Mouse (Mus musculus) stomach, embryonic 14.5 days (tissue): ENCODE data around the gene Cebpz. TPM values are rescaled to one million over a fixed set of nuclear protein-coding genes. Genes with fewer than 3 reads are reported as not detected.

Experiments
- ATAC-seq: fragments of 200-750 bp; cut with Nextera tagmentation; 2 replicates; pipeline ENCODE4 v1.8.0; 2017; ENCODE audit warnings: low read depth, moderate TSS enrichment; ENCODE audit not compliant: insufficient number of reproducible peaks, insufficient read depth, low FRiP score
- H3K27ac ChIP-seq: fragments of 300-500 bp; sonication (generic); 2 replicates; pipeline ENCODE4 v1.5.1; 2014; ENCODE audit warnings: mild to moderate bottlenecking, low read length, moderate library complexity, mixed read lengths
- H3K27me3 ChIP-seq: fragments of 300-500 bp; sonication (generic); 2 replicates; pipeline ENCODE4 v1.6.1; 2014; ENCODE audit warnings: low read length, control low read depth, mixed read lengths; ENCODE audit not compliant: control insufficient read depth, insufficient read depth
- H3K36me3 ChIP-seq: fragments of 300-500 bp; sonication (generic); 2 replicates; pipeline ENCODE4 v1.6.1; 2014; ENCODE audit warnings: mild to moderate bottlenecking, control low read depth, low read length, moderate library complexity, mixed read lengths; ENCODE audit not compliant: control insufficient read depth, insufficient read depth
- H3K4me1 ChIP-seq: fragments of 300-500 bp; sonication (generic); 2 replicates; pipeline ENCODE4 v1.6.1; 2014; ENCODE audit warnings: low read length, control low read depth, mixed read lengths; ENCODE audit not compliant: control insufficient read depth, insufficient read depth
- H3K4me2 ChIP-seq: fragments of 300-500 bp; sonication (generic); replicated peaks from 2 replicates; pipeline ENCODE4 v1.6.1; 2014; ENCODE audit warnings: low read depth, low read length, control low read depth
- H3K4me3 ChIP-seq: fragments of 300-500 bp; sonication (generic); 2 replicates; pipeline ENCODE4 v1.5.1; 2014; ENCODE audit warnings: low read depth, low read length, control low read depth
- H3K9ac ChIP-seq: fragments of 300-500 bp; sonication (generic); replicated peaks from 2 replicates; pipeline ENCODE4 v1.6.1; 2014; ENCODE audit warnings: low read depth, mild to moderate bottlenecking, control low read depth, low read length, moderate library complexity, mixed read lengths
- H3K9me3 ChIP-seq: fragments of 300-500 bp; sonication (generic); 2 replicates; pipeline ENCODE4 v1.6.1; 2016; ENCODE audit warnings: low read depth, low read length, control low read depth; ENCODE audit not compliant: control insufficient read depth
- WGBS: fragments of 180-500 bp; shearing (Covaris S2); extraction: QIAGEN DNeasy Blood & Tissue Kit; methylation state at CpG from one replicate; pipeline ENCODE4 v1.1.7; 2014; 5-methylcytosine and 5-hydroxymethylcytosine counted together
- polyA plus RNA-seq: library from polyadenylated mRNA; unstranded; fragments of >200 nt; fragmentation: Nextera tagmentation; extraction: Ambion mirVana; gene quantifications from 2 replicates; pipeline ENCODE4 v1.2.1, GENCODE M21; 2014

The Cebpz gene
- polyA plus RNA-seq, 1 experiment from 2014 or later: 61.0 TPM

DNA sequence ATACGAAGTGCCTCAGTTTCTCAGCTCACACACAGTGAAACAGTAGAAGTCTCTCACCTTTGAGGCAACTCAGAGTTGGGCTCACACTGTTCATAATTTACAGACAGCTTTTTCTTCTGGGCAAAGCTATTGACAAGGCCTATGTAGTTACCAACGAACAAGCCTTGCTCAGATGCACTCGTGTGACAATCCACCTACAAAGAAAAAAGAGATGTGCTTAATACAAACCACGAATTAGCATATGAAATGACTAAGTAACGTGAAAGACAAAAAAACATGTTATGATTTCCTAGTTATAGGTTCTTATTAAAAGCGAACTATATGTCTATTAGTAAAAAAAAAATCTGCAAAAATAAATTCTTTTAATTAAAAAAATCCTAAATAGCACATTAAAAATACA lies 63.0 kb downstream of the Cebpz start:
- Histone ChIP-seq H3K4me3 (no peak overlapping the region), H3K4me2 (no peak overlapping the region), H3K9me3 (no peaks in the 10 kb centered on the region), H3K27me3 (no peaks in the 10 kb centered on the region), H3K36me3 (peaks cover 16% of the 10 kb centered on the region; the same call in 1 of the 2 replicates), H3K27ac (no peak overlapping the region), H3K4me1 (no peaks in the 10 kb centered on the region), H3K9ac (no peak overlapping the region)
- no peak for ATAC-seq
- WGBS: 93% methylated on average over 6 of the region's 6 CpGs

Other genes with a start within 250 kb of the Cebpz start
- gene Strn, start 199.9 kb downstream of the Cebpz start, polyA plus RNA-seq: 7.6 and 8.8 TPM in 2 replicates
- 12.5 and 15.0 TPM in 2 replicates for gene Heatr5b, start 101.7 kb downstream of the Cebpz start, polyA plus RNA-seq
- 36.8 and 44.3 TPM in 2 replicates for gene Gpatch11, start 101.5 kb downstream of the Cebpz start, polyA plus RNA-seq
- gene Eif2ak2, start 54.5 kb downstream of the Cebpz start, polyA plus RNA-seq: 12.8 and 18.9 TPM in 2 replicates
- gene Sult6b1, start 30.1 kb downstream of the Cebpz start, polyA plus RNA-seq: 0.24 TPM in 1 of 2 replicates, not detected in the other
- 113 and 122 TPM in 2 replicates for gene Cebpzos, start 20.6 kb downstream of the Cebpz start, polyA plus RNA-seq
- 62.0 and 63.8 TPM in 2 replicates for gene Ndufaf7, start 70 bp upstream of the Cebpz start, polyA plus RNA-seq
- 47.5 and 49.9 TPM in 2 replicates for gene Prkd3, start 83.8 kb upstream of the Cebpz start, polyA plus RNA-seq
- gene Qpct, start 114.8 kb upstream of the Cebpz start, polyA plus RNA-seq: 12.3 and 12.9 TPM in 2 replicates